Mouse (Mus musculus): ENCODE results near the gene Rnf144a.

Gene Rnf144a

GRCm38 (mm10) chr12:26408707-26409106 is 6.3 kb downstream of the Rnf144a start:
- no peak for DNase-seq

- DNase-seq: peak; percentile 59 to 61
These were observed 10.0 kb downstream of the Rnf144a start for GRCm38 (mm10) chr12:26404781-26405702.

DNA sequence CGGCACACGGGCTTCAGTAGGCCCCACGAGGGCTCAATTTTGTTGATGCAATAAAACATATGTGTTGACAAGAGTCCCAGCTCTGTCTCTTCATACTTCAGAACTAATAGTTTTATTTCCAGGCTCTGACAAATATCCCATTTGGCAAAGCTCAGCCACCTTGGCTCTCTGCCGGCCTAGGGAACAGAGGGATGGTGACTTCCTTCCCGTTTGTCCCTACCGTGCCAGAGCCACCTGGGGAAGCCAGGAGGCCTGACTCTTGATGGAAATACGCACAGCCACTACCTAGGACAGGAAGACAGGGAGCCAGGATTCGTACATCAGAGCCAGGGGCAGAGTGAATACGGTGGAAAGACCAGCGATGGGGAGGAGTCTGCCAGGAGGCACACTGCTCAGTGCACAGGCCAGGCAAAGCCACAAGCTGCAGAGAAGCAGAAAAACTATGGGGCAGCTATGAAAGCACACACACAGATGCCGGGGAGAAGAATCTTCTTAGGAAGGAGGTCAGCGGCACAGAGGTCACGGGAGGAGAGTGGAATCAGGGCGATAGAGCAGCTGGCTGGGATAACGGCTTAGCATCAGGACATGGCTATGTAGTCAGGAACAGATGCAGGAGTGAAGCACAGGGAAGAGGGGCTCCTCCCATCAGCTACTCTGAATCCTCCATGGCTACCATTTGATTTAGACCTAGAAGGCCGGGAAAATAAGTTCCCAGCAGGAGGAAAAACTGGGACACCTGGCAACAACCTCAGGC is 11.5 kb downstream of the Rnf144a start:
- DNase-seq: peak; percentile 79 to 82

DNA sequence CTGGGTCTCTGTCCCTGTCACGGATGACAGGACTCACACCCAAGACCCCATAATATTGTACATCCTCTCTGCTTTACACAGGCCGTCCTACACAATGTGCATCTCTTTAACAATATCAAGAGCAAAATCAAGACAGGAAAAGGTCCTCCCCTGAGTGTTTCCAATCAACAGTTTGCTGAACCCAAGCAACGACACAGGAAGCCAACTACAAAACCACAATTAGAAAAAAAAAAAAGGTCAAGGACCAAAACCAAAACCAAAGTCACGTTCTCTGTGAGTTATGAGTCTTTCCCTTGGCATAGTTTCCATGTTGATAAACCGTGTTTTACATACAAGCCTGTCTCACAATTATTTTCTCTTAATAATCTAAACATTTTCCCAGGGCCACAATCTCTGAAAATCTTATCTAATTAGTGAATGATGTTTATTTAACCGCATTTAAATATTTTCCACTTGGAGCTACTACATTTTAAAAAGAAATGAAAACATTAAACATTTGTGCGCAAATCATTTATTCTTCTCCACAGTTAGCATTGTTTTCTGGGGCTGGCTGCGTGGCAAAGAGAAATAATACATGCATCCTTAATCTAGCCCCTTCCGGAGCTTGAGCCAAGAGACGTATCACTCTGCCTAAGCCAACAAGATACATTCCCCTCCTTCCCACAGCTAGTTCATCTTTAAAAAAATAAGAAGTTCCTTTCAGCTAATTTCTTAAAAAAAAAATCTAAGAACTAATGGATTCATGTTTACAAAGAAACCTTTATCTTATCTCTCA is 13.2 kb downstream of the Rnf144a start:
- no peak for DNase-seq

- DNase-seq: no peak
These were observed 13.8 kb downstream of the Rnf144a start for GRCm38 (mm10) chr12:26401254-26401653.

DNA sequence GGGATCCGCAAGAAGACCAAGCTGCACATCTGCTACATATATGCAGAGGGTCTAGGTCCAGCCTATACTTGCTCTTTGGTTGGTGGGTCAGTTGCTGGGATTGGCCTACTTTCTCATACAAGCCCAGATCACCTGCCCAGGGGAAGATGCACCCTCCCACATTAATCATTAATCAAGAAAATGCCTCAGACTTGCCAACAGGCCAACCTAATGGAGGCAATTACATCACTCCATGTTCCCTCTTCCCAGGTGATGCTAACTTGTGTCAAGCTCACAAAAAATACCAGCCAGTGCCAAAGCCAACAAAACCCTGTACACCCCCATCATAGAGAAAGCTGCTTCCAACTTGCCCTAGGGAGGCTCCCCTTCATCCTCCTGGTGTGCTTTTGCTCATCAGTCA is 14.3 kb downstream of the Rnf144a start:
- no peak for DNase-seq

GRCm38 (mm10) chr12:26399391-26399790 is 15.7 kb downstream of the Rnf144a start:
- DNase-seq: no peak

- no peak for DNase-seq
These were observed 16.5 kb downstream of the Rnf144a start for GRCm38 (mm10) chr12:26398597-26398996.

GRCm38 (mm10) chr12:26394485-26395470 is 20.3 kb downstream of the Rnf144a start:
- no peak for DNase-seq

DNA sequence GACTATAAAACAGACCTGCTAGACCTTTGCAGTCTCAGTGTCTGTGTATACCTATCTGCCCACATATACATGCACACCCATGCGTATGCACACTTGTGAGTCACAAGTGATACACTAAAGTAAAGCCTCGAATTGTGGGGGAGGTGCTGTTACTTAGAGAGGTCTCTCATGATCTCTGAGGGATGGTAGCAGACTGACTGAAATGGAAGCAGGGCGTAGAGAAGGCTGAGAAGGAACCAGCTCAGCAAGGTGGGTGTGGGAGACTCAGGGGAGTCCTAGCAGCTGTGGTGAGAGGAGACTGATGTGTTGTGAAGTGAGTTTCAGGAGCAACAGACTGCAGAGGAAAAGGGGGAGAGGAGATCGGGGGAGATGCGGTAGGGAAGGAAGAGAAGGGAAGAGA is 21.8 kb downstream of the Rnf144a start:
- no peak for DNase-seq

GRCm38 (mm10) chr12:26391162-26391561 is 23.9 kb downstream of the Rnf144a start:
- DNase-seq: no peak

- no peak for DNase-seq
These were observed 27.5 kb downstream of the Rnf144a start for GRCm38 (mm10) chr12:26387523-26387922.

GRCm38 (mm10) chr12:26386947-26387346 is 28.1 kb downstream of the Rnf144a start:
- DNase-seq: no peak

DNA sequence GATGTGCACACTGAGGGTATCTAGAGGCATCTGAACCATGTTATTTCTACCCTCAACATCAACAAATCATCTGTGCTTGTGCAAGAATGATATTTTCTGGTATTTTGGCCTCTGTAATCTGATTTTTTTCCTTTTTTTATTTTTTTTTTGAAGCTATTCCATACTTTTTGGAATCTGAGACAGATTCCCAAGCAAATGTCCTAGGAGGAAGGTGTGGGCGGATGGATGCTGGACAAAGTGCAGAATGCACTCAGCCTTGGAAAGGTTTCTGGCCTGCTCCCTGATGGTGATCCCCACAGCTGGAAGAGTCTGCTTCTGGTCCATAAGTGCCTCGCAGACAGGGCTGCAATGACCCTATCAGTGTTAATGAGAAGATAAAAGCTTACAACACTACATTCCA is 28.9 kb downstream of the Rnf144a start:
- no peak for DNase-seq

DNA sequence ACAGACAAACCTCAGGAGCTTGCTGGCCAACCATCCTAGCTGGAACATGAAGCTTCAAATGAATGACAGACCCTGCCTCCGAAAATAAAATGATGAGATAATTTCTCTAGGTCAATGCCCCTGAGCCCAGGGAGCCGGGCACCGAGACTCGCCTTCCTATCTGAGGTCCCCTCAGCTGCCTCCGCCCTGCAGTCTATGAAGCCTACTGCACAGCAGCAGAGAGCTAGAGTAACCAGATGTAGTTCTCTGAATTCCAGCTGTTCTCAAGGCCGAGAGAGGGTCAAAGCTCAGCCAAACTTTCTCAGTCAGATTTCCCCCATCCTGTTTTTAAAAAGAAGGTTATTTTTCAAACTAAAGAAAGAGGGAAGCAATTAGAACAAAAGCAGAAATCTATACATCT is 29.3 kb downstream of the Rnf144a start:
- DNase-seq: no peak

GRCm38 (mm10) chr12:26381730-26382129 is 33.3 kb downstream of the Rnf144a start:
- no peak for DNase-seq

- no peak for DNase-seq
These were observed 35.3 kb downstream of the Rnf144a start for GRCm38 (mm10) chr12:26379797-26380196.

- no peak for DNase-seq
These were observed 37.4 kb downstream of the Rnf144a start for GRCm38 (mm10) chr12:26377691-26378090.

- no peak for DNase-seq
These were observed 38.3 kb downstream of the Rnf144a start for GRCm38 (mm10) chr12:26376541-26377323.

GRCm38 (mm10) chr12:26373721-26374120 is 41.3 kb downstream of the Rnf144a start:
- no peak for DNase-seq

- peak; percentile 33 to 55 for DNase-seq
These were observed 45.0 kb downstream of the Rnf144a start for GRCm38 (mm10) chr12:26370004-26370403.
